In genomic region chr17:28586509-28586908, GRCm38 (mm10) we compare ENCODE assay signal across 36 mouse cellular contexts. TPM values are rescaled to one million over a fixed set of nuclear protein-coding genes. Genes with fewer than 3 reads are reported as not detected.
DNase-seq lines count a peak whose midpoint lies in the region; ATAC-seq and TF ChIP-seq lines count a peak whose summit lies in the region.
"Had no signal": no experiment of that assay in that cellular context is flagged by ENCODE, and none has a peak within 500 bp of the region (broad histone marks: within the 10 kb centered on the region; RNA-seq: fewer than 3 reads in every experiment).

No protein-coding gene starts in this region.

- no peak for TF ChIP-seq CTCF in lung, embryonic 14.5 days (IDR thresholded peaks at IDR 0.05; ENCODE audit: low read depth)
- no peak for TF ChIP-seq CTCF in lung, adult 2 months (IDR thresholded peaks at IDR 0.05; ENCODE audit: insufficient read depth, low read length)

- H3K36me3 ChIP-seq in lung, embryonic 14.5 days (ENCODE audit: insufficient read depth), result peaks cover 44% of the 10 kb centered on the region
- H3K36me3 ChIP-seq in lung, embryonic 15.5 days, result peaks cover 36% of the 10 kb centered on the region

- H3K9ac ChIP-seq in lung, embryonic 14.5 days, result no peak overlapping the region
- no peak overlapping the region for H3K9ac ChIP-seq in lung, embryonic 15.5 days
- H3K9ac ChIP-seq: embryonic facial prominence, embryonic 13.5 days; forebrain, embryonic 12.5 days; forebrain, embryonic 15.5 days; heart, embryonic 12.5 days; heart, embryonic 15.5 days; hindbrain, embryonic 13.5 days had no signal

- H3K4me1 ChIP-seq in lung, embryonic 14.5 days (ENCODE audit: insufficient read depth), result no peaks in the 10 kb centered on the region
- no peaks in the 10 kb centered on the region; the same call in 1 of the 2 replicates for H3K4me1 ChIP-seq in lung, adult 2 months (ENCODE audit: control insufficient read depth, insufficient read depth, low read length)
- H3K4me1 ChIP-seq in lung, embryonic 15.5 days, result no peaks in the 10 kb centered on the region
- H3K4me1 ChIP-seq: forebrain, embryonic 12.5 days; forebrain, embryonic 15.5 days; hindbrain, embryonic 10.5 days; hindbrain, embryonic 13.5 days had no signal

- no peak for ATAC-seq in lung, embryonic 14.5 days (ENCODE audit: insufficient read depth)
- ATAC-seq in lung, embryonic 15.5 days (ENCODE audit: borderline replicate concordance, extremely low read depth, low FRiP score, low TSS enrichment), result peak; percentile 35; the same call in 1 of the 2 replicates
- ATAC-seq: CD4-positive, CD25-positive, alpha-beta regulatory T cell, adult 4 months; forebrain, embryonic 15.5 days; Patski had no signal

- peak; percentile 18 for DNase-seq in lung, embryonic 14.5 days
- DNase-seq in lung, adult 2 months, result no peak
- peak; percentile 39 for DNase-seq in lung, postnatal 10 days
- peak; percentile 39 for DNase-seq in lung, postnatal 36 days
- DNase-seq in embryo, embryonic 10.5 days (ENCODE audit: low spot score), result no peak
- no peak for DNase-seq in layer of hippocampus, postnatal 36 days
- DNase-seq in left cerebral cortex, postnatal 14 days (ENCODE audit: low spot score in 2 of 2), result no peak
- DNase-seq: adrenal gland, adult 2 months; adrenal gland, postnatal 14 days; cerebellum, adult 11 months; cerebellum, adult 2 months; cerebellum, adult 9-11 months; cerebellum, postnatal 25 days; embryo, embryonic 11 days; gastrocnemius, postnatal 25 days; heart, adult 18-20 months; heart, postnatal 10 days; heart, postnatal 36 days had no signal

- TF ChIP-seq POLR2A in lung, adult 2 months (IDR thresholded peaks at IDR 0.05; ENCODE audit: borderline replicate concordance, extremely low read depth, low read depth, low read length), result no peak

- intact Hi-C loops in left cerebral cortex, postnatal 14 days (cut with DNase I), result no loop called here

- no peak overlapping the region for H3K4me2 ChIP-seq in lung, embryonic 14.5 days
- no peak overlapping the region for H3K4me2 ChIP-seq in lung, embryonic 15.5 days
- H3K4me2 ChIP-seq: embryonic facial prominence, embryonic 13.5 days; forebrain, embryonic 12.5 days; forebrain, embryonic 15.5 days; heart, embryonic 12.5 days; heart, embryonic 15.5 days; hindbrain, embryonic 13.5 days had no signal

- no peaks in the 10 kb centered on the region for H3K9me3 ChIP-seq in lung, embryonic 14.5 days (ENCODE audit: low read depth, low read length)
- no peaks in the 10 kb centered on the region for H3K9me3 ChIP-seq in lung, embryonic 15.5 days
- H3K9me3 ChIP-seq: embryonic facial prominence, embryonic 10.5 days; embryonic facial prominence, embryonic 13.5 days; forebrain, embryonic 12.5 days; forebrain, embryonic 15.5 days; heart, embryonic 12.5 days; heart, embryonic 15.5 days; hindbrain, embryonic 10.5 days; hindbrain, embryonic 13.5 days had no signal

- H3K27ac ChIP-seq in lung, embryonic 14.5 days (ENCODE audit: low read depth), result no peak overlapping the region
- H3K27ac ChIP-seq in lung, embryonic 15.5 days, result no peak overlapping the region
- H3K27ac ChIP-seq: embryonic facial prominence, embryonic 10.5 days; embryonic facial prominence, embryonic 13.5 days; forebrain, embryonic 12.5 days; forebrain, embryonic 15.5 days; heart, embryonic 15.5 days; hindbrain, embryonic 10.5 days; hindbrain, embryonic 13.5 days had no signal

- no peaks in the 10 kb centered on the region for H3K27me3 ChIP-seq in lung, embryonic 14.5 days (ENCODE audit: insufficient read depth, low read length)
- no peaks in the 10 kb centered on the region for H3K27me3 ChIP-seq in lung, embryonic 15.5 days
- H3K27me3 ChIP-seq: embryonic facial prominence, embryonic 13.5 days; forebrain, embryonic 12.5 days; forebrain, embryonic 15.5 days; heart, embryonic 12.5 days; heart, embryonic 15.5 days; hindbrain, embryonic 13.5 days; Patski had no signal

- 71% methylated on average over 3 of the region's 3 CpGs for WGBS in lung, embryonic 14.5 days
- WGBS in lung, adult 2 months, result 74% methylated on average over 3 of the region's 3 CpGs
- 71% methylated on average over 3 of the region's 3 CpGs for whole genome bisulfite sequencing in lung, embryonic 15.5 days

- no peak overlapping the region for H3K4me3 ChIP-seq in lung, embryonic 14.5 days (ENCODE audit: low read depth, low read length)
- H3K4me3 ChIP-seq in lung, adult 2 months (replicated peaks; ENCODE audit: extremely low read depth, low read depth, low read length), result no peak overlapping the region
- H3K4me3 ChIP-seq in lung, embryonic 15.5 days, result no peak overlapping the region
- H3K4me3 ChIP-seq: embryonic facial prominence, embryonic 10.5 days; embryonic facial prominence, embryonic 13.5 days; erythroblast, embryonic 14.5 days; forebrain, embryonic 12.5 days; forebrain, embryonic 15.5 days; heart, embryonic 12.5 days; heart, embryonic 15.5 days; hindbrain, embryonic 10.5 days; hindbrain, embryonic 13.5 days had no signal

RNA-seq across cellular contexts. Expression of gene Lhfpl5, which starts 11.1 kb away (rescaled TPM):
- 0.20 and 0.32 TPM in 2 replicates for polyA plus RNA-seq in lung, embryonic 14.5 days (2014; fragmentation: Nextera tagmentation; extraction: Ambion mirVana)
- polyA plus RNA-seq in lung, adult 2 months (2012; rRNA removed), result not detected in 2 replicates
- polyA plus RNA-seq in lung, embryonic 15.5 days (2015; fragmentation: Nextera tagmentation; extraction: Ambion mirVana), result 0.48 and 0.57 TPM in 2 replicates
- total RNA-seq in layer of hippocampus, postnatal 36 days (2021), result 1 to 10 TPM; 3.6 to 4.0 TPM
- total RNA-seq in left cerebral cortex, postnatal 14 days (2021), result 1 to 10 TPM; 2.9 to 4.1 TPM
- total RNA-seq: common myeloid progenitor, adult 5-6 weeks; gastrocnemius, adult 8-10 months; gastrocnemius, postnatal 25 days; heart, adult 18-20 months; heart, postnatal 10 days; heart, postnatal 36 days; MEL had no signal
- polyA plus RNA-seq: erythroblast, embryonic 14.5 days; gonadal fat pad, adult 2 months had no signal

RNA-seq across cellular contexts. Expression of gene Clps, which starts 25.9 kb away (rescaled TPM):
- 0.33 and 0.80 TPM in 2 replicates for polyA plus RNA-seq in lung, embryonic 14.5 days (2014; fragmentation: Nextera tagmentation; extraction: Ambion mirVana)
- polyA plus RNA-seq in lung, adult 2 months (2012; rRNA removed), result 1.8 and 16.1 TPM in 2 replicates
- 0.34 and 9.2 TPM in 2 replicates for polyA plus RNA-seq in lung, embryonic 15.5 days (2015; fragmentation: Nextera tagmentation; extraction: Ambion mirVana)
- total RNA-seq in layer of hippocampus, postnatal 36 days (2021), result not detected
- total RNA-seq in left cerebral cortex, postnatal 14 days (2021), result not detected
- total RNA-seq: adrenal gland, adult 2 months; adrenal gland, postnatal 14 days; common myeloid progenitor, adult 5-6 weeks; gastrocnemius, adult 8-10 months; gastrocnemius, postnatal 25 days; heart, adult 18-20 months; heart, postnatal 10 days; heart, postnatal 36 days; MEL had no signal
- polyA plus RNA-seq: C2C12; CD4-positive, CD25-positive, alpha-beta regulatory T cell, adult 4 months; embryonic facial prominence, embryonic 10.5 days; embryonic facial prominence, embryonic 13.5 days; erythroblast, embryonic 14.5 days; forebrain, embryonic 12.5 days; forebrain, embryonic 15.5 days; hindbrain, embryonic 10.5 days; hindbrain, embryonic 13.5 days; Patski had no signal

RNA-seq across cellular contexts. Expression of gene Srpk1, which starts 36.0 kb away (rescaled TPM):
- 105 and 122 TPM in 2 replicates for polyA plus RNA-seq in lung, embryonic 14.5 days (2014; fragmentation: Nextera tagmentation; extraction: Ambion mirVana)
- polyA plus RNA-seq in lung, adult 2 months (2012; rRNA removed), result 14.0 and 24.0 TPM in 2 replicates
- 75.1 and 79.3 TPM in 2 replicates for polyA plus RNA-seq in lung, embryonic 15.5 days (2015; fragmentation: Nextera tagmentation; extraction: Ambion mirVana)
- total RNA-seq in layer of hippocampus, postnatal 36 days (2021), result 10 to 100 TPM; 77.8 to 83.3 TPM
- 100 to 1,000 TPM; 109 to 110 TPM for total RNA-seq in left cerebral cortex, postnatal 14 days (2021)

RNA-seq across cellular contexts. Expression of gene Clpsl2, which starts 37.3 kb away (rescaled TPM):
- polyA plus RNA-seq in lung, embryonic 14.5 days (2014; fragmentation: Nextera tagmentation; extraction: Ambion mirVana), result not detected in 2 replicates
- not detected in 2 replicates for polyA plus RNA-seq in lung, adult 2 months (2012; rRNA removed)
- polyA plus RNA-seq in lung, embryonic 15.5 days (2015; fragmentation: Nextera tagmentation; extraction: Ambion mirVana), result not detected in 2 replicates
- not detected for total RNA-seq in layer of hippocampus, postnatal 36 days (2021)
- not detected for total RNA-seq in left cerebral cortex, postnatal 14 days (2021)
- total RNA-seq: adrenal gland, adult 2 months; adrenal gland, postnatal 14 days; adrenal gland, postnatal 4 days; common myeloid progenitor, adult 5-6 weeks; gastrocnemius, adult 8-10 months; gastrocnemius, postnatal 25 days; heart, adult 18-20 months; heart, postnatal 10 days; heart, postnatal 36 days; MEL had no signal
- polyA plus RNA-seq: adrenal gland, adult 2 months; C2C12; CD4-positive, CD25-positive, alpha-beta regulatory T cell, adult 4 months; cerebellum, adult 2 months; embryonic facial prominence, embryonic 10.5 days; embryonic facial prominence, embryonic 13.5 days; erythroblast, embryonic 14.5 days; forebrain, embryonic 12.5 days; forebrain, embryonic 15.5 days; heart, embryonic 12.5 days; heart, embryonic 15.5 days; hindbrain, embryonic 10.5 days; hindbrain, embryonic 13.5 days; Patski had no signal

RNA-seq across cellular contexts. Expression of gene Armc12, which starts 55.9 kb away (rescaled TPM):
- not detected in 2 replicates for polyA plus RNA-seq in lung, embryonic 14.5 days (2014; fragmentation: Nextera tagmentation; extraction: Ambion mirVana)
- not detected in 2 replicates for polyA plus RNA-seq in lung, adult 2 months (2012; rRNA removed)
- not detected in 2 replicates for polyA plus RNA-seq in lung, embryonic 15.5 days (2015; fragmentation: Nextera tagmentation; extraction: Ambion mirVana)
- total RNA-seq in layer of hippocampus, postnatal 36 days (2021), result not detected
- not detected for total RNA-seq in left cerebral cortex, postnatal 14 days (2021)
- total RNA-seq: adrenal gland, adult 2 months; adrenal gland, postnatal 14 days; common myeloid progenitor, adult 5-6 weeks; gastrocnemius, adult 8-10 months; gastrocnemius, postnatal 25 days; heart, adult 18-20 months; heart, postnatal 10 days; heart, postnatal 36 days; MEL had no signal
- polyA plus RNA-seq: adrenal gland, adult 2 months; C2C12; CD4-positive, CD25-positive, alpha-beta regulatory T cell, adult 4 months; cerebellum, adult 2 months; embryonic facial prominence, embryonic 10.5 days; embryonic facial prominence, embryonic 13.5 days; erythroblast, embryonic 14.5 days; forebrain, embryonic 12.5 days; forebrain, embryonic 15.5 days; heart, embryonic 12.5 days; heart, embryonic 15.5 days; hindbrain, embryonic 10.5 days; hindbrain, embryonic 13.5 days; Patski had no signal

Comparison
In these comparisons a context has a peak if more than half of its experiments do, and no peak if none do; other contexts are left out.
1. DNase-seq: peak in lung, embryonic 14.5 days (single experiment), lung, postnatal 10 days (single experiment) and lung, postnatal 36 days (single experiment); none in lung, adult 2 months (single experiment), embryo, embryonic 10.5 days (single experiment), layer of hippocampus, postnatal 36 days (0 of 2) and left cerebral cortex, postnatal 14 days (0 of 2).